Mouse (Mus musculus): ENCODE data around the gene Atn1.
A peak's percentile ranks its signal among the peaks of the same experiment; 100 is the strongest.
"Not testable (repeated sequence)": the region's sequence is repeated elsewhere in the genome, so short reads cannot be mapped to it uniquely, and the experiment has no call there.

Atn1 gene

GRCm38 (mm10) chr6:124755831-124756595, at the start of gene Atn1, which contains the start of gene Gm45234:
Atn1 (minus strand) TSS chr6:124756524.
Gm45234 (minus strand) TSS chr6:124756021.
- DNase-seq (ENCODE audit: low read depth, low spot score), result peak; percentile 78

- peak; percentile 98 for DNase-seq (ENCODE audit: low read depth, low spot score)
Measured at GRCm38 (mm10) chr6:124805341-124806321, 49.3 kb upstream of the Atn1 start.

GRCm38 (mm10) chr6:124804341-124804740, 48.0 kb upstream of the Atn1 start:
- DNase-seq (ENCODE audit: low read depth, low spot score), result peak; percentile 64

- not testable (repeated sequence) for DNase-seq (ENCODE audit: low read depth, low spot score)
Measured at GRCm38 (mm10) chr6:124803691-124804090, 47.4 kb upstream of the Atn1 start.

GRCm38 (mm10) chr6:124803061-124803460, 46.7 kb upstream of the Atn1 start:
- DNase-seq (ENCODE audit: low read depth, low spot score), result peak; percentile 68

GRCm38 (mm10) chr6:124802400-124802799, 46.1 kb upstream of the Atn1 start:
- DNase-seq (ENCODE audit: low read depth, low spot score), result peak; percentile 85

GRCm38 (mm10) chr6:124796200-124796599, 39.9 kb upstream of the Atn1 start:
- DNase-seq (ENCODE audit: low read depth, low spot score), result no peak

- no peak for DNase-seq (ENCODE audit: low read depth, low spot score)
Measured at GRCm38 (mm10) chr6:124795781-124796180, 39.5 kb upstream of the Atn1 start.

GRCm38 (mm10) chr6:124791911-124792310, 35.6 kb upstream of the Atn1 start:
- DNase-seq (ENCODE audit: low read depth, low spot score), result no peak

GRCm38 (mm10) chr6:124790121-124790520, 33.8 kb upstream of the Atn1 start:
- no peak for DNase-seq (ENCODE audit: low read depth, low spot score)

- peak; percentile 91 for DNase-seq (ENCODE audit: low read depth, low spot score)
Measured at GRCm38 (mm10) chr6:124789519-124789918, 33.2 kb upstream of the Atn1 start.

- DNase-seq (ENCODE audit: low read depth, low spot score), result no peak
Measured at GRCm38 (mm10) chr6:124787722-124788121, 31.4 kb upstream of the Atn1 start.

- DNase-seq (ENCODE audit: low read depth, low spot score), result no peak
Measured at GRCm38 (mm10) chr6:124786756-124787420, 30.6 kb upstream of the Atn1 start.

- DNase-seq (ENCODE audit: low read depth, low spot score), result peak; percentile 94
Measured at GRCm38 (mm10) chr6:124782436-124782835, 26.1 kb upstream of the Atn1 start.

GRCm38 (mm10) chr6:124780917-124781316, 24.6 kb upstream of the Atn1 start:
- no peak for DNase-seq (ENCODE audit: low read depth, low spot score)

GRCm38 (mm10) chr6:124779984-124780416, 23.7 kb upstream of the Atn1 start:
- DNase-seq (ENCODE audit: low read depth, low spot score), result peak; percentile 66

GRCm38 (mm10) chr6:124779222-124779983, 23.1 kb upstream of the Atn1 start, which contains the start of gene Lrrc23:
Lrrc23 (minus strand) TSS chr6:124779727.
- peak; percentile 81 for DNase-seq (ENCODE audit: low read depth, low spot score)

- DNase-seq (ENCODE audit: low read depth, low spot score), result no peak
Measured at GRCm38 (mm10) chr6:124770511-124770910, 14.2 kb upstream of the Atn1 start.

- DNase-seq (ENCODE audit: low read depth, low spot score), result no peak
Measured at GRCm38 (mm10) chr6:124770013-124770412, 13.7 kb upstream of the Atn1 start.

- DNase-seq (ENCODE audit: low read depth, low spot score), result peak; percentile 41
Measured at GRCm38 (mm10) chr6:124769101-124769765, 12.9 kb upstream of the Atn1 start, which contains the start of gene Eno2. Eno2 (minus strand) TSS chr6:124769673.

All from ES-CJ7 (cell line).